Mouse (Mus musculus) testis, adult 2 months (tissue): ENCODE data around the gene Wdr54.

Experiments
- CTCF ChIP-seq: fragments of 200-500 bp; IDR thresholded peaks from 2 replicates; pipeline ENCODE4 v1.5.1; 2012; ENCODE audit warnings: low read depth, mild to moderate bottlenecking, inconsistent platforms, low read length, moderate library complexity; ENCODE audit not compliant: control insufficient read depth, insufficient read depth, insufficient replicate concordance
- POLR2A ChIP-seq: fragments of 200-500 bp; IDR thresholded peaks from 2 replicates; pipeline ENCODE4 v1.6.1; 2012; ENCODE audit warnings: low read depth, mild to moderate bottlenecking, inconsistent platforms, low read length, moderate library complexity; ENCODE audit not compliant: control insufficient read depth

- TF ChIP-seq POLR2A, result no peak
- TF ChIP-seq CTCF, result no peak
These were observed 502 bp downstream of the Wdr54 start for GRCm38 (mm10) chr6:83155552-83156238.
